Mouse (Mus musculus) heart, embryonic 12.5 days (tissue): ENCODE data around the gene Nudt4. TPM values are rescaled to one million over a fixed set of nuclear protein-coding genes. Genes with fewer than 3 reads are reported as not detected.
A peak's percentile ranks its signal among the peaks of the same experiment; 100 is the strongest.

Source experiments
- ATAC-seq: fragments of 200-750 bp; cut with Nextera tagmentation; 2 replicates; pipeline ENCODE4 v1.8.0; 2017; ENCODE audit warnings: moderate TSS enrichment, moderate library complexity; ENCODE audit not compliant: insufficient number of reproducible peaks, low FRiP score
- H3K27ac ChIP-seq: fragments of 300-500 bp; sonication (generic); 2 replicates; pipeline ENCODE4 v1.5.1; 2016; ENCODE audit warnings: mild to moderate bottlenecking, moderate library complexity; ENCODE audit not compliant: poor library complexity, severe bottlenecking
- H3K27me3 ChIP-seq: fragments of 300-500 bp; sonication (generic); replicated peaks from 2 replicates; pipeline ENCODE4 v1.6.1; 2016; ENCODE audit warnings: mild to moderate bottlenecking, moderate library complexity
- H3K36me3 ChIP-seq: fragments of 300-500 bp; sonication (generic); 2 replicates; pipeline ENCODE4 v1.6.1; 2016; ENCODE audit warnings: mild to moderate bottlenecking, moderate library complexity
- H3K4me1 ChIP-seq: fragments of 300-500 bp; sonication (generic); replicated peaks from 2 replicates; pipeline ENCODE4 v1.6.1; 2016; ENCODE audit warnings: mild to moderate bottlenecking
- H3K4me2 ChIP-seq: fragments of 300-500 bp; sonication (generic); 2 replicates; pipeline ENCODE4 v1.6.1; 2016; ENCODE audit warnings: mild to moderate bottlenecking, moderate library complexity
- H3K4me3 ChIP-seq: fragments of 300-500 bp; sonication (generic); 2 replicates; pipeline ENCODE4 v1.5.1; 2016; ENCODE audit warnings: mild to moderate bottlenecking
- H3K9ac ChIP-seq: fragments of 300-500 bp; sonication (generic); 2 replicates; pipeline ENCODE4 v1.6.1; 2016; ENCODE audit warnings: mild to moderate bottlenecking, moderate library complexity
- H3K9me3 ChIP-seq: fragments of 300-500 bp; sonication (generic); replicated peaks from 2 replicates; pipeline ENCODE4 v1.6.1; 2016; ENCODE audit warnings: mild to moderate bottlenecking, moderate library complexity
- WGBS: fragments of 180-500 bp; shearing (Covaris S2); methylation state at CpG from one replicate; pipeline ENCODE4 v1.1.7; 2016; 5-methylcytosine and 5-hydroxymethylcytosine counted together
- polyA plus RNA-seq: library from polyadenylated mRNA; unstranded; fragments of >200 nt; fragmentation: Nextera tagmentation; extraction: Ambion mirVana; gene quantifications from 2 replicates; pipeline ENCODE4 v1.2.1, GENCODE M21; 2016

Gene Nudt4
- polyA plus RNA-seq, 1 experiment from 2014 or later, result 152 TPM

GRCm38 (mm10) chr10:95590196-95590595 lies 26.2 kb upstream of the Nudt4 start:
- Histone ChIP-seq H3K9me3 (peaks cover 4% of the 10 kb centered on the region), H3K36me3 (0 out of 2 replicates have a peak, but pooled peaks cover 3% of the 10 kb centered on the region), H3K27ac (no peak overlapping the region), H3K4me1 (peaks cover 3% of the 10 kb centered on the region; the same call in 1 of the 2 replicates), H3K9ac (no peak overlapping the region), H3K4me2 (no peak overlapping the region), H3K27me3 (no peaks in the 10 kb centered on the region), H3K4me3 (no peak overlapping the region)
- 92% methylated on average over 6 of the region's 6 CpGs for WGBS
- no peak for ATAC-seq

GRCm38 (mm10) chr10:95589196-95589595 lies 25.2 kb upstream of the Nudt4 start:
- no peak overlapping the region for H3K4me2 ChIP-seq
- peaks cover 4% of the 10 kb centered on the region for H3K9me3 ChIP-seq
- WGBS, result 84% methylated on average over 4 of the region's 4 CpGs
- H3K4me3 ChIP-seq, result no peak overlapping the region
- H3K27ac ChIP-seq, result no peak overlapping the region
- H3K27me3 ChIP-seq, result no peaks in the 10 kb centered on the region
- 0 out of 2 replicates have a peak, but pooled peaks cover 7% of the 10 kb centered on the region for H3K4me1 ChIP-seq
- no peak overlapping the region for H3K9ac ChIP-seq
- 0 out of 2 replicates have a peak, but pooled peaks cover 3% of the 10 kb centered on the region for H3K36me3 ChIP-seq
- no peak for ATAC-seq

GRCm38 (mm10) chr10:95587509-95588220 lies 23.7 kb upstream of the Nudt4 start:
- Histone ChIP-seq H3K27ac (no peak overlapping the region), H3K9ac (no peak overlapping the region), H3K4me2 (no peak overlapping the region), H3K36me3 (0 out of 2 replicates have a peak, but pooled peaks cover 3% of the 10 kb centered on the region), H3K4me1 (0 out of 2 replicates have a peak, but pooled peaks cover 7% of the 10 kb centered on the region), H3K27me3 (no peaks in the 10 kb centered on the region), H3K9me3 (peaks cover 4% of the 10 kb centered on the region), H3K4me3 (no peak overlapping the region)
- ATAC-seq, result no peak
- 79% methylated on average over 8 of the region's 8 CpGs for WGBS

DNA sequence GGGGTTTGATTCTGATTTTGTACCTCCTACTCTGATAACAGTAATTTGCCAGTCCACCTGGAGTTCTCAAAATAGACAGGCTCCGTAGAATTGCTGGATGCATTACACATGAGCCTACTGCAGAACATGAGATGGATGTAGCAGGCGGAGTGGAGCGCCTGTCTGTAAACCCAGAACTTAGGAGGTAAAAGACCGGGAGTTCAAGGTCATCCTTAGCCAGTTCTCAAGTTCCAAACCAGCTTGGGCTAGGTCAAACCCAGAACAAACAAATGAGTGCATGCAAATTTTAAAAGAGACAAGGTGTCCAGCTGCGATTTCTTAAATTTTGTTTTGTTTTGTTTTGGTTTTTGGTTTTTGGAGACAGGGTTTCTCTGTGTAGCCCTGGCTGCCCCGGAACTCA lies 21.6 kb upstream of the Nudt4 start:
- Histone ChIP-seq H3K27me3 (no peaks in the 10 kb centered on the region), H3K4me1 (0 out of 2 replicates have a peak, but pooled peaks cover 7% of the 10 kb centered on the region), H3K9me3 (peaks cover 4% of the 10 kb centered on the region), H3K4me2 (no peak overlapping the region), H3K27ac (no peak overlapping the region), H3K4me3 (no peak overlapping the region), H3K36me3 (0 out of 2 replicates have a peak, but pooled peaks cover 3% of the 10 kb centered on the region), H3K9ac (no peak overlapping the region)
- WGBS, result 82% methylated on average over 6 of the region's 6 CpGs
- ATAC-seq, result no peak

DNA sequence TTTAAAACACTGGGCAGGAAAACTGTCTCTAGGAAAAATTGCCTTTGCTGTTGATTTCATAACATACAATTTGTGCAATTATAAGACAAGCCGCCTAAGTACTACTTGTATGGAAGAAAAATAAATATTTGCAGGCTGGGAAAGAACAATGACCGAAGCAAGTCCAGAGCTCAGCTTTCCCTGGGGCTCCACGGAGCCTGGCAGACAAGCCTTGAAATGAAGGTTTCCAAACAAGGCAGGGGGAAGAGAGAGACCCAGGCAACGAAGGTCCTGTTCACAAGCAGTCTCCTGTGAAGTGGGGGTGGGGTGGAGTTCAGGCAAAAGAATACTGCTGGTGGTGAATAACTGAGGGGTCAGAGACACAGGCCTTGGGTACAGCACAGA lies 13.6 kb upstream of the Nudt4 start:
- Histone ChIP-seq H3K27ac (no peak overlapping the region), H3K4me1 (no peaks in the 10 kb centered on the region; the same call in 1 of the 2 replicates)
- no peak for ATAC-seq

DNA sequence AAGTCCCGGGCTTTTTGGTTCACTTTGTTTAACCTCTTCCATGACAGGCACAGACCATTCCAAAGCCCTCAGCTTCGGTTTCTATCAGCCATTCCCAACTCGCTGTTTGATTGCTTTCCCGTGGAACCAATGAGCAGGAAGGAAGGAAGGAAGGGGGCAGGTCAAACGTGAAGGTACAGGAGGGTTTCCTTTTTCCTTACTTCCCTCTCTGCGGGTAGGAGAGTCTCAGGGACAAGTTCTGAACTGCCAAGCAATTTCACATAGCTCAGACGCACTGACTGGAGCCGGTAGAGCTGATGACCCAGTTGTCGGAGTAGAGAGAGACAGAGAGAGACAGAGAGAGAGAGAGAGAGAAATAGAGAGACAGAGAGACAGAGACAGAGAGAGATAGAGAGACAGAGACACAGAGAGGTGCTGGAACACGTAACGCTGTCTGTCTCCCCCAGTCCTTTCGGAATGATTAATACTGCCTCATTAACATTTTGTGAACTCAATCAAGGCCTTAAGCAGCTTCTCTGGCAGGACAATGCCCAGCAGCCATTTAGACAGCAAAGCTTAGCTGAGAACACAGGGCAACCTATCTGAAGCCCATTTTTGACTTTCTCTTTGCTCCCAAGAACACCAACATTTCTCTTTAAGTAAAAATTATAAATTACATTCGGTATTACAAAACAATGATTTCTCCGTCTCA lies 13.1 kb upstream of the Nudt4 start:
- Histone ChIP-seq H3K4me2 (no peak overlapping the region), H3K27ac (no peak overlapping the region), H3K9me3 (no peaks in the 10 kb centered on the region), H3K4me1 (no peaks in the 10 kb centered on the region; the same call in 1 of the 2 replicates), H3K4me3 (no peak overlapping the region), H3K36me3 (no peaks in the 10 kb centered on the region), H3K9ac (no peak overlapping the region; the same call in 1 of the 2 replicates), H3K27me3 (no peaks in the 10 kb centered on the region)
- no peak for ATAC-seq
- WGBS, result 66% methylated on average over 14 of the region's 14 CpGs

More for the DNA sequence above, 13.6 kb upstream of the Nudt4 start:
- Histone ChIP-seq H3K4me3 (no peak overlapping the region), H3K4me2 (no peak overlapping the region), H3K27me3 (no peaks in the 10 kb centered on the region), H3K36me3 (no peaks in the 10 kb centered on the region), H3K9ac (no peak overlapping the region), H3K9me3 (no peaks in the 10 kb centered on the region)
- WGBS, result 42% methylated on average over 4 of the region's 4 CpGs

DNA sequence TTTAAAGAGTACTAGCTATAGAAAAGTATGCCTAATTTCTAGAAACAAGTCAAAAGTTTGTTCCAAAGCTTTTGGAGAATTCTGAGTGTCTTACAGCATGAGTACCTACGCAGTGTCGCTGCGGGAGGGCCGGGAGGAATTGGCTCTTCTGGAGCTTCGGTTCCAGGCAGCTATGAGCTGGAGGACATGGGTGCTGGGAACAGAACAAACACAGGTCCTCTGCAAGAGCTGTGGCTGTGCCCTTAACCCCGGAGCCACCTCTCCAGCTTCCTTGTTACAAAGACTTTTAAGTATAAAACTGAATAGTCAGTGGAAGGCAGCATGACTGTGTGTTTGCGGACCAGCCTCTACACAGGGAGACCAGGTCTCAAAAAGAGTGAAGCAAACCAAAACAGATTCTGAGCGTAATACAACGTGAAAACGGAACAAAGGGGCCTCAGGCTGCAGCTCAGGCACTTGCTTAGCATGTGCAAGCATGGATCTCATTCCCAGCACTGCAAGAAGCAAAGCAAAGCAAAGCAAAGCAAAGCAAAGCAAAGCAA lies 12.0 kb upstream of the Nudt4 start:
- no peak for ATAC-seq
- Histone ChIP-seq H3K36me3 (no peaks in the 10 kb centered on the region), H3K27me3 (no peaks in the 10 kb centered on the region), H3K4me2 (no peak overlapping the region), H3K4me1 (no peaks in the 10 kb centered on the region; the same call in 1 of the 2 replicates), H3K9me3 (no peaks in the 10 kb centered on the region), H3K27ac (no peak overlapping the region), H3K4me3 (no peak overlapping the region), H3K9ac (no peak overlapping the region)
- WGBS, result 85% methylated on average over 10 of the region's 10 CpGs

DNA sequence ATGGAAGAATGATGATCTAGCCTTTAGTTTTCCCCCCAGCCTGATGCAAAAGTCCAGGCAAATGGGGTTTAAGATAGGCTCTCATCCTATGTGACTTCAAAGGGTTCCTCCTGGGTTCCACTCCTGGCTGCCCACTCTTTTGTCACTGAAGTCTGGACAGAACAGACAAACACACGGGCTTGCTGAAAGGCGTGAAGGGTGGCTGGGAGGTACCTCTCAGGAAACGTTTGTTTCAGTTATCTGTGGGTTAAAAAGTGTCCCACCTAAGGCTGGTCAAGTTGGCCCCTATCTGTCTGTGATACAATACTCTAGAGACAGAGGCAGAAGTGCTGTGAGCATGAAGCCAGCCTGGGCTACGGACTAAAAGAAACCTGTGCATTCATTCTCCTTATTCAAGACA lies 11.0 kb upstream of the Nudt4 start:
- no peak overlapping the region for H3K27ac ChIP-seq
- H3K27me3 ChIP-seq, result no peaks in the 10 kb centered on the region
- H3K36me3 ChIP-seq, result no peaks in the 10 kb centered on the region
- H3K4me2 ChIP-seq, result no peak overlapping the region
- H3K9ac ChIP-seq, result no peak overlapping the region
- no peaks in the 10 kb centered on the region for H3K9me3 ChIP-seq
- WGBS, result 50% methylated on average over 4 of the region's 4 CpGs
- no peaks in the 10 kb centered on the region; the same call in 1 of the 2 replicates for H3K4me1 ChIP-seq
- ATAC-seq, result no peak
- no peak overlapping the region for H3K4me3 ChIP-seq

GRCm38 (mm10) chr10:95569441-95569840 lies 5.5 kb upstream of the Nudt4 start:
- Histone ChIP-seq H3K9me3 (no peaks in the 10 kb centered on the region), H3K4me2 (no peak overlapping the region), H3K4me3 (no peak overlapping the region), H3K27ac (no peak overlapping the region; the same call in 1 of the 2 replicates), H3K4me1 (peaks cover 14% of the 10 kb centered on the region), H3K36me3 (no peaks in the 10 kb centered on the region), H3K27me3 (no peaks in the 10 kb centered on the region), H3K9ac (no peak overlapping the region)
- ATAC-seq, result peak; percentile 88
- 40% methylated on average over 2 of the region's 2 CpGs for WGBS

GRCm38 (mm10) chr10:95568016-95568415 lies 4.1 kb upstream of the Nudt4 start:
- Histone ChIP-seq H3K36me3 (no peaks in the 10 kb centered on the region), H3K9me3 (no peaks in the 10 kb centered on the region), H3K27ac (0 out of 2 replicates have a peak overlapping the region, but pooled peaks have one; percentile 10), H3K4me2 (no peak overlapping the region), H3K4me1 (peaks cover 15% of the 10 kb centered on the region), H3K9ac (no peak overlapping the region), H3K27me3 (no peaks in the 10 kb centered on the region), H3K4me3 (no peak overlapping the region)
- no peak for ATAC-seq
- 83% methylated on average over 6 of the region's 6 CpGs for WGBS

GRCm38 (mm10) chr10:95567550-95567949 lies 3.6 kb upstream of the Nudt4 start:
- Histone ChIP-seq H3K4me2 (no peak overlapping the region), H3K27ac (0 out of 2 replicates have a peak overlapping the region, but pooled peaks have one; percentile 10), H3K36me3 (no peaks in the 10 kb centered on the region), H3K9me3 (no peaks in the 10 kb centered on the region), H3K4me1 (peaks cover 15% of the 10 kb centered on the region), H3K27me3 (no peaks in the 10 kb centered on the region), H3K9ac (no peak overlapping the region), H3K4me3 (no peak overlapping the region)
- no peak for ATAC-seq
- WGBS, result 83% methylated on average over 5 of the region's 5 CpGs
